Mouse (Mus musculus): ENCODE results near the gene Trim46. TPM values are rescaled to one million over a fixed set of nuclear protein-coding genes. Genes with fewer than 3 reads are reported as not detected.
A peak's percentile ranks its signal among the peaks of the same experiment; 100 is the strongest.

The Trim46 gene
- total RNA-seq, 2 experiments from 2014 or later: 0.37 to 0.98 TPM

DNA sequence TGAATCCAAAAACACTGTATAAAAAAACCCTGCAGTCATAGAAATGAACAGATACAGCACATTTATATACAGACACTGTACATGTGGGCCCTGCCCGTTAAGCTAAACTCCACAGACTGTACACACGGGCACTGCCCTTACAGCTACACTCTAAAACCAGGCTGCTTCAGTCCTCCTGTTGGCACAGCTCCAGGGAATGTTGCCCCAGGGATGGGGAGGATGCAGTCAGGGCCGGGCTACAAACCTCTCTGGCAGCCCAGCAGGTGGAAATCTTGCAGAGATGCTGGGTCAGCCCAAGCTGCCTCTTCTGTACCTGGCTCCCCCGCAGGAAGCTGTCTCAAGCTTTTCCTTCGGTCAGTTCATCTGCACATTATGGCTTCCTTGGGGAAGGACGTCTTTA is 25.7 kb upstream of the Trim46 start:
- DNase-seq: no peak

DNA sequence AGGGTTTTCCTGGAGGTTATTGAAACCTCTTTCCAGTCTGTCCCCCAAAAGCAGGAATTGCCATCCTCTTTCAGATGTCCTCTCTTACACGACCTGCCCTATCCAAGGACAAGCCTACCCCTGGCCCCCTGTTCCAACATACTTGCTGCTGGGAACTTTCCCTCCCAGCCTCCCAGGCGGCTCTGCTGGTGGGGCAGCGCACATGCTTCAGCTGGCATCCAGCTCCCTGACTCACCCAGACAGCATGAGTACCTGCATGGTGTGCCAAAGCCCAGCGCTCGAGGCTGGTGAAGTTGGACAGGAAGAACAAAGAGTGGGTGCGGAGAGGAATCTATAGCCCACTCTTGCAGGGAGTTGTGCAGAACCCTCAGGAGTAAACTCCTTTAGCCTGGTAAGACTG is 24.8 kb upstream of the Trim46 start:
- DNase-seq: peak; percentile 69 to 75

GRCm38 (mm10) chr3:89270051-89270755 is 24.1 kb upstream of the Trim46 start, which contains the start of gene Slc50a1:
TSS of gene Slc50a1 (minus strand) at chr3:89270570.
- peak; percentile 94 for DNase-seq

DNA sequence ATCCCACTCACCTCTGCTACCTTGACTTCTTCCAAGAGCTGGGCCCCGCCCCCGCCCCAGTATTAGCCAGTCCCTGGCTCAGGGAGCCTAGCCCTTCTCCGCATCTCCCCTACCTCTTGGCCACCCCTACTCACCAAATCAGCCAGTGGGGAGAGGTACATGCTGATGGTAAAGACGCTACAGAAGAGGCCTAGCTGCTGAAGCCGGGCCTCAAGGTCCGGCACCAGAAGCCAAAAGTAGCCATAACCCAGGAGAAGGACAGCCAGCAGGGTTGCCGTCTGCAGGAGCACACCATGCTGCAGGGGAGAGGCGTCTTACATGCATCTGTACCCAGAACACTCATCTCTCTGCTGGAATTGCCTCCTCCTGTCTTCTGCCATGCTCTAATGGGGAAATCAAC is 22.8 kb upstream of the Trim46 start:
- no peak for DNase-seq

DNA sequence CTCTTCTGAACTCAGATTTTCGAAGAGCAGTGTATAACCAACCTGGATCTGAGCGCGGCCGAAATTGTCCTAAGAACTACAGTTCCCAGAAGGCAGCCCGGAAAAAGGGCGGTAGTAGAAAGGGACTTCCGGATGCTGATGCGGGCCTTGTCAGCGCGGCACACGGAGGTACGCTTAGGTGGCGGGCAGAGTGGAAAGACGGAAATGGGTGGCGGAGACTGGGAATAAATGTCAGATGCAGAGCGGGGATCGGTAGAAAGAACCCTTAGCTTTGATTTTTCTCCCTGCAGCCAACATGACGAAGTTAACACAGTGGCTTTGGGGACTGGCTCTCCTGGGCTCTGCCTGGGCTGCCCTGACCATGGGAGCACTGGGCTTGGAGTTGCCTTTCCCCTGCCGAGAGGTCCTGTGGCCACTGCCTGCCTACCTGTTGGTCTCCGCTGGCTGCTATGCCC is 20.4 kb upstream of the Trim46 start:
- DNase-seq: peak; percentile 87 to 88

DNA sequence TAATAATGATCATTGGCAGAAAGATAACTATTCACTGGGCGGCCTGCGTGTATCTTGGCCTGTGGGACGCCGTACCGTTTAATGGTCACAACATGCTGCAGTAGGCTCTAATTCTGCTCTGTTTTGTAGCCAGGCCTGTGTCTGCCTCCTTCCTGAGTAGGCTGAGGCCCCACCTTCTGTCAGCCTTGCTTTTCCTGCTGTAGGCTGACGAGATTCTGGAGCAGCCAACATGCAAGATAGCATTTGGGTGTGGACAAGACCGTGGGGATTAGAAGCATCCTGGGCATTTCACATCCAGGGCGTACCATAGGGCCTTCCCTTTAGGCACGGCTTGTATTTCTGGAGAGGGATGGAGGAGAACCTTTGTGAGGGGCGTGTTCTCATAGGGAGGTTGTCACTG is 16.3 kb upstream of the Trim46 start:
- DNase-seq: peak; percentile 55 to 82

- DNase-seq: no peak
Measured at GRCm38 (mm10) chr3:89260211-89260610, 14.1 kb upstream of the Trim46 start.

DNA sequence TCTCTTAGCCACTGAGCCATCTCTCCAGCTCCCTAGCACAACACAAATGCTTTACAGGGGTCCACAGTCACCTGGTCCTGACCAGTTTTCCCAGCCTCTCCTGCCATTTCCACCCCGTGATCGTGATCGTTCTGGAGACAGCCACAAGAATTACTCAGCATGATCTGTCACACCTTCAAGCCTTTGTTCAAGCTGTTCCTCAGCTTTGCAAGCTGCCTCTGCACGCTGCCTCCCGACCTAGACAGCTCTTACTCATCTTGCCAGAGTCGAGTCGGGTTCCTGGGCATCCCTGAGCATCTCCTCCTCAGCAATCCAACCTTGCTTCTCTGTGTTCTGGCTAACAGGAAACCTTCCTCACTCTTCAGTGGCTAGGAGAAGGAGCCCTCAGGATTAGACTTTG is 13.0 kb upstream of the Trim46 start, which contains the start of gene Dpm3:
Gene Dpm3 (plus strand): TSS at position 283 of the 400 bp plus-strand sequence.
- DNase-seq: no peak

GRCm38 (mm10) chr3:89256177-89256576 is 10.1 kb upstream of the Trim46 start:
- peak in 1 of 2 experiments; percentile 66 for DNase-seq

DNA sequence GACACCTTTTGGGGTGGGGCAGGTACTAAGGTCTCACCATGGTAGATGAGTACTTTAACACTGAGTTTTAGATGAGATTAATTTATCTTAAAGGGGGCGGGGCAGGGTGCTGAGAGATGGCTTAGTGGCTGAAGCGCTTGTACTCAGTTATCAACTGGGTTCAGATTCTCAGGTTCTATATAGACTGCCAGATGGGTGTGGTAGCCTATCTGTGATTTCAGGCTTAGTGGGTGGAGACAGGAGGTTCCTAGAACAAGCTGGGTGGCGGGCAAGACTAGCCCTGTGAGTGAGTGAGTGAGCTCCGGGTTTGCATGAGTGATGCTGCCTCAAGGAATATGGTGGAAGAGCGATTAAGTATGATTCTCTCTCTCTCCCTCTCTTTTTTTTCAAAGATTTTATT is 8.9 kb upstream of the Trim46 start:
- no peak for DNase-seq

DNA sequence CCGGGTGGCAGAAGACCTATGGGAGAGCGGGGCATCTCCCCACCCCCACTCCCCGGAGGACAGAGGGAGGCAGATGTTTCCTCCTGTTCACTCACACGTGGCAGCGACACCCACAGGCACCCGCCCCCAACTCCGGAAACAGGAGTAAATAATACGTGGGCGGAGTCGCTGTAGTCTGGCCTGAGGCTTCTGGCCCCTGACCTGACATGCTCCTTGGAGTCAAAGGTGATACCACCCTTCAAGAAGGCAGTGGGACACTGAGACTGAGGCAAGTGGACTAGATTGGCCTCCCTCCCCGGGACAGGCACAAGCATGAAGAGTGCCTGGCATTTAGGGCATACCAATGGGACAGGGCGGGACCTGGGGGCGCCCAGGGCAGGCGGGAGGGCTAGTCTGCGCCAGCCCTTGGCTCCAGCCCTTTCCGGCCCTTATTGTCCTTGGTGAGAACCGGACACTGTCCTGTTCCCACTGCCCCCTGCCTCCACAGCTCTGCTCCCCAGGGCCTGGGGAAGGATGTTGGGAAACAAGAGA is 5.3 kb upstream of the Trim46 start:
- peak; percentile 80 to 91 for DNase-seq

- peak; percentile 82 to 83 for DNase-seq
Measured at GRCm38 (mm10) chr3:89250435-89251040, 4.4 kb upstream of the Trim46 start.

- DNase-seq: no peak
Measured at GRCm38 (mm10) chr3:89247466-89247865, 1.4 kb upstream of the Trim46 start.

DNA sequence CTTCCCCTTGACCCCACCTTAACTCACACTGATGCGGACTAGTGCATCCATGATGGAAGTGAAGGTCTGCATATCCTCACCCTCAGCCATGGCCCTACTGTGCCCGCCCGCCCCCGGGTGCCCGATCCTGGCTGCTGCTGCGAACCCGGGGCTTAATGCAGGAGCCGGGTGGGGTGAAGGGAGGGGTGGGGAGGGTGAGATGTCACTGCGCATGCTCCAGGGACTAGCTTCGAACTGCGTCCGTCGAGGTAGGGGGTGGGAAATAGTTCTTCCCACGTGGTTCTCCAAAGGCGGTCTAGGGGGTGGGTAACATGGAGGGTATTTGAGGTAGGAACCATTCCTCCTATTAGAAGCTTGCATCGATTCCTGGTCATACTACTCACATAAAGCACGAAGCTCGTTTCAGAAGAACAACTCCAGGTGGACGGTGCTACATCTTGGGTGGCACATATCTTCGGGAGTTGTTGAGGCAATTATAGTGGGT is 379 bp downstream of the Trim46 start, which contains the start of gene Krtcap2:
Gene Krtcap2 (plus strand): TSS at position 279 of the 484 bp plus-strand sequence.
- DNase-seq: peak; percentile 54 to 57

- DNase-seq: peak in 1 of 2 experiments; percentile 37
Measured at GRCm38 (mm10) chr3:89244982-89245687, 974 bp downstream of the Trim46 start.

DNA sequence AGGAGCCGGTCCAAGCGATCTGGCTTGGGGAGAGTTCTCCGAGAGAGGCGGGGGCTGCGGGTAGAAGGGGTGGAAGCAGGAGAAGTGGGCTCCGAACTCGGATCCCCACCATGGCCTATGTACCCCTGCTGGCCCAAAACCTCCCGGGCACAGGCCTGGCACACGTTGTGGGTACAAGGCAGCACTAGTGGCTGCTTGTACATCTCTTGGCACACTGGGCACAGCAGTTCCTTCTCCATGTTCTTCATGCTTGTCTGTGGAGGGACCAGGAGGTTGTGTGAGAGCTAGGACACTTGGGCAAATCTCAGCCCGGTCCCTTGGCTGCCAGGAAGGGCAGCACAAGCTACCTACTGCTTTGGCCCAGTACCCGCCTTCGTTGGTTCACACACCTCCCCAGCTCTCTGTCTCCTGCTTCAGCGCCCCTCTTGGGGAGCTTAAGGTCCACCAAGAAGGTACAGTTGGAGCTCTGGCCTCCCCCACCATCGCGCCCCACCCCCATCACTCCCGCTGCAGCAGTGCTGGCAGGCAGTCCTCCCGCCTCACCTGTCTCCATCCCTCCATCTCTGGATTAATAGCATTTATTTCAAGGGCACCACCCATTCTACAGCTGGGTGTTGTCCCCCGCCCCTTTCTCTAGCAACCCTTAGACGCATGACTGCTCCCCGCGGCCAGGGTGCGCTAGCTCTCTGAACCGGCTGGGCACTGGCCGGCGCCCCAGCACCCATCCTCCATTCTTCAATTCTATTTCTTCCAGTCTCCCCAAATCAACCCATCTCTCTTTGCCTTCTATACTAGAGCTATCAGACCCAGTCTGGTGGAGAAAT is 1.7 kb downstream of the Trim46 start:
- DNase-seq: no peak

DNA sequence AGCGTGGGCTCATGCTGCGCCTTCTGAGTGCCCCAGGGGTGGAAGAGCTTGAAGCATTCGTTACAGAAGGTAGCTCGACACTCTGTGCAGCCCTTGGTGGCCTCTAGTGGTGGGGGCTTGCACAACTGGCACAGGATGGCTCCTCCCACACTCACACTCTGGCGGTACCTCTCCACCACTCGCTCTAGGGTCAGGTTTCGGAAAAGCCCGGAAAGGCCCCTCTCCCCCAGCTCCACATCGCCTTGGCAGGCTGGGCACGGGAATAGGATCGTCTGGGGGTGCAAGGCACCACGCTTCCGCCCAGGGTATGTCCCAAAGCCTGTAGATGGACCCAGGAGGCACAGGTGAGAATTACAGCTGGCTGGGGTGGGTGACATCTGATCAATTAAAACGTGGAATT is 2.5 kb downstream of the Trim46 start:
- peak in 1 of 2 experiments; percentile 40 for DNase-seq

- peak; percentile 60 to 68 for DNase-seq
Measured at GRCm38 (mm10) chr3:89242331-89242895, 3.7 kb downstream of the Trim46 start.

DNA sequence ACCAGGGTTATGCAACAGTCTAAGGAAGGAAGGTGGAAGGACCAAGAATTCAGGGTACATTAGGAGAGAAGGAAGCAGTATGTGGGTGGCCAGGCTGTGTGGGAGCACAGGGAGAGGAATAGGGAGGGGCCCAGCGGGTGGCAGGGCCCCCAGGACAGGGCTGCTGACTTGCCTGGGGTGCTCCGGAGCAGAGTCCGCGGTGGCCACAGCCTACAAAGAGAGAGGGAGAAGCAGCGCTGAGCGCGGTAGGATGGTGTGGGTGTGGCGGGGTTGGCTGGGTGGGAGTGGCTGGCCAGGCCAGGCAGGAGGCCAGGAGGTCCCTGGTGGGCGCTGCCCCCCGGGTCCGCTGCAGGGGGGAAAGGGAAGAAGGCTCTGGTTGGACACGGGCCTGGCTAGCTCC is 7.6 kb downstream of the Trim46 start:
- no peak for DNase-seq

DNA sequence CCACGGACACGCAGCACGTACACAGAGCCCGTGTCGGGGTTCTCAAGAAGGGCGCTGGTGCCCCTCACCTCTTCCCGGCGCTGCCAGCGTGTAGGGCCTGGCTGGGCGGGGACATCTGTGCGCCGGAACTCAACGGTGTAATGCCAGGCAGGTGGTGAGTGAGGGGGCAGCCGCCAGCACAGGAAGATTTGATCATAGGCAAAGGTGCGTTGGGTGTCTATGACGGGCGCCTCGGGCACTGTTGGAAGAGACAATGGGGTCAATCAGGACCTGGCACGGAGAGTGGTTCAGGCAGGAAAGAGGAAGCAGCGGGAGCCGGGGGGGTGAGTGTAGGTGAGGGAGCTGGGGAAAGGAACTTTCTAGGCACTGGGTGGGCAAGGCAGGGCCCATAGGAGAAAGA is 8.4 kb downstream of the Trim46 start:
- DNase-seq: no peak

- DNase-seq: no peak
Measured at GRCm38 (mm10) chr3:89236516-89236915, 9.6 kb downstream of the Trim46 start.

Measured in heart, adult 18-20 months (tissue).